Mouse (Mus musculus) brain, embryonic 14.5 days (tissue): ENCODE results near the gene Itga7.

Source experiments
- CTCF ChIP-seq: fragments of 200-500 bp; IDR thresholded peaks from 2 replicates; pipeline ENCODE4 v1.5.1; 2012; ENCODE audit warnings: inconsistent platforms, mild to moderate bottlenecking, moderate library complexity, borderline replicate concordance; ENCODE audit not compliant: insufficient read depth, insufficient read length; ENCODE audit errors: extremely low read depth
- POLR2A ChIP-seq: fragments of 200-500 bp; IDR thresholded peaks from 2 replicates; pipeline ENCODE4 v1.6.1; 2012; ENCODE audit warnings: mild to moderate bottlenecking, inconsistent platforms, borderline replicate concordance; ENCODE audit not compliant: poor library complexity, insufficient read depth, insufficient read length, severe bottlenecking; ENCODE audit errors: extremely low read depth

DNA sequence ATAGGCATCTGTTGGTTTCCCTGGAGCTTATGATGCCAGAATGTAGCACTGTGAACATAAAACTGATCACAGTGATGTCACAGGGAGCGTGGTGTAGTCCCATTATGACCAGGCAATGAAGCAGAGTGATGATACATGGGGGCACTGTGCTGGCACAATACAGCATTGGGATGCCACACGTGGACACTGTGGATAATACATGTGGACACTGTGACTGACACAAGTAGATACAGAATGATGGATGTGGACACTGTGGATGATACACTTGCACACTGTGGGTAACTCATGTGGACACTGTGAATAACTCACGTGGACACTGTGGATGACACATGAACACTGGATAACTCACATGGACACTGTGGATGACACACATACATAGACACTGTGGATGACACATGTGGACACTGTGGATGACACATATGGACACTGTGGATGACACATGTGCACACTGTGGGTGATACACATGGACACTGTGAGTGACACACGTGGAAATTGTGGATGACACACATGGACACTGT is 63.0 kb downstream of the Itga7 start:
- no peak for TF ChIP-seq POLR2A
- TF ChIP-seq CTCF, result no peak
